Comparison of ENCODE assay signal across 24 mouse cellular contexts in the genomic region with DNA sequence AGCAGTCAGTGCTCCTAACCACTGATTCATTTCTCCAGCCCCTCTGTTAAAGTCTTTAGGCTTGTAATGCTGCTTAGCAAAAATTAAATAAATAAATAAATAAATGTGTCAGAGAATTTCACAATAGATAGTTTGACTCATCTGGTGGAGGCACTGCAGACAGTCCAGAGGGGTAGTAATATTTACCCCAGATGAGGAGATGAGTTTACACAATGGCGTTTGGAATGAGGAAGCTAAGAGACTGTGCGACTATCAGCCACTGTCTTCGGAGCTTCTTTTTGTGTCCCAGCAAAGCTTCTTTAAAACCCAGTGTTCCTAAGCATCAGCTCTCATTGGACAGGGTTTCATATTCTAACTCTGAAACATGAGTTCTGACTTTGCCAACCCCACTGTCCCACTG.
DNase-seq lines count a peak whose midpoint lies in the region; ATAC-seq lines count a peak whose summit lies in the region.
"Had no signal": no experiment of that assay in that cellular context is flagged by ENCODE, and none has a peak within 500 bp of the region (broad histone marks: within the 10 kb centered on the region; RNA-seq: fewer than 3 reads in every experiment).

No protein-coding gene starts in this region.

- intact Hi-C loops in heart, postnatal 25 days (cut with DNase I), result no loop called here
- intact Hi-C loops in left cerebral cortex, postnatal 25 days (cut with DNase I), result no loop called here

- H3K4me3 ChIP-seq in heart, embryonic 12.5 days, result no peak overlapping the region
- H3K4me3 ChIP-seq: heart, adult 2 months; limb, embryonic 12.5 days; myocyte; neural tube, embryonic 12.5 days had no signal

- DNase-seq in heart, postnatal 25 days (ENCODE audit: low spot score), result no peak
- peak; percentile 78 for DNase-seq in 416B (ENCODE audit: low read depth)
- DNase-seq in frontal cortex, postnatal 36 days (ENCODE audit: low spot score in 2 of 2), result no peak
- no peak for DNase-seq in left cerebral cortex, postnatal 25 days (ENCODE audit: low spot score in 2 of 2)
- DNase-seq: adrenal gland, postnatal 25 days; cerebellum, adult 18-20 months; gastrocnemius, postnatal 25 days; heart, adult 2 months; heart, postnatal 4 days; kidney, adult 9 months; kidney, postnatal 10 days; layer of hippocampus, adult 9-11 months; lung, adult 18-20 months had no signal

- H3K9ac ChIP-seq in heart, embryonic 12.5 days, result no peak overlapping the region
- H3K9ac ChIP-seq: hindbrain, embryonic 14.5 days; limb, embryonic 12.5 days; neural tube, embryonic 12.5 days had no signal

- 0 out of 2 replicates have a peak overlapping the region, but pooled peaks have one; percentile 48 for H3K27ac ChIP-seq in heart, embryonic 12.5 days (ENCODE audit: poor library complexity, severe bottlenecking)
- H3K27ac ChIP-seq: heart, adult 2 months; hindbrain, embryonic 14.5 days; limb, embryonic 12.5 days; neural tube, embryonic 12.5 days had no signal

- no peaks in the 10 kb centered on the region for H3K36me3 ChIP-seq in heart, embryonic 12.5 days
- H3K36me3 ChIP-seq: limb, embryonic 12.5 days; neural tube, embryonic 12.5 days had no signal

- peaks cover 5% of the 10 kb centered on the region; the same call in 1 of the 2 replicates for H3K4me1 ChIP-seq in heart, embryonic 12.5 days (replicated peaks)
- H3K4me1 ChIP-seq: neural tube, embryonic 12.5 days had no signal

- 91% methylated on average over 3 of the region's 3 CpGs for WGBS in heart, embryonic 12.5 days

- no peaks in the 10 kb centered on the region for H3K9me3 ChIP-seq in heart, embryonic 12.5 days (replicated peaks)
- H3K9me3 ChIP-seq: limb, embryonic 12.5 days; neural tube, embryonic 12.5 days had no signal

- no peak overlapping the region for H3K4me2 ChIP-seq in heart, embryonic 12.5 days
- H3K4me2 ChIP-seq: hindbrain, embryonic 14.5 days; limb, embryonic 12.5 days; midbrain, embryonic 11.5 days; neural tube, embryonic 12.5 days had no signal

- ATAC-seq in heart, embryonic 12.5 days (ENCODE audit: insufficient number of reproducible peaks, low FRiP score), result no peak
- ATAC-seq in granulocyte monocyte progenitor cell, adult 5-6 weeks (replicated peaks; ENCODE audit: poor library complexity, severe bottlenecking), result peak; percentile 93
- peak; percentile 89 for ATAC-seq in megakaryocyte, adult 5-6 weeks (ENCODE audit: poor library complexity, severe bottlenecking)
- ATAC-seq: forebrain, embryonic 16.5 days; intestine, postnatal 0 days; midbrain, embryonic 16.5 days had no signal

- H3K27me3 ChIP-seq in heart, embryonic 12.5 days (replicated peaks), result no peaks in the 10 kb centered on the region
- H3K27me3 ChIP-seq: limb, embryonic 12.5 days had no signal
